Mouse (Mus musculus) natural killer cell, adult 2 months (primary cell): Measurements from ENCODE around the gene Eif4a3.
"Not testable (repeated sequence)": the region's sequence is repeated elsewhere in the genome, so short reads cannot be mapped to it uniquely, and the experiment has no call there.

Experiments used
- DNase-seq, 2 experiments: peaks; one replicate each; pipeline ENCODE4 v3.0.0; 2022; ENCODE audit warnings: low spot score in 2 of 2

Eif4a3 gene

GRCm38 (mm10) chr11:119245543-119245942 lies 54.3 kb downstream of the Eif4a3 start:
- DNase-seq, result not testable (repeated sequence)

- no peak for DNase-seq
Observed at GRCm38 (mm10) chr11:119239480-119239879, 60.4 kb downstream of the Eif4a3 start.
